Mouse (Mus musculus): ENCODE data around the gene Pla2g1b.
"Not testable (repeated sequence)": the region's sequence is repeated elsewhere in the genome, so short reads cannot be mapped to it uniquely, and the experiment has no call there.

Gene Pla2g1b

DNA sequence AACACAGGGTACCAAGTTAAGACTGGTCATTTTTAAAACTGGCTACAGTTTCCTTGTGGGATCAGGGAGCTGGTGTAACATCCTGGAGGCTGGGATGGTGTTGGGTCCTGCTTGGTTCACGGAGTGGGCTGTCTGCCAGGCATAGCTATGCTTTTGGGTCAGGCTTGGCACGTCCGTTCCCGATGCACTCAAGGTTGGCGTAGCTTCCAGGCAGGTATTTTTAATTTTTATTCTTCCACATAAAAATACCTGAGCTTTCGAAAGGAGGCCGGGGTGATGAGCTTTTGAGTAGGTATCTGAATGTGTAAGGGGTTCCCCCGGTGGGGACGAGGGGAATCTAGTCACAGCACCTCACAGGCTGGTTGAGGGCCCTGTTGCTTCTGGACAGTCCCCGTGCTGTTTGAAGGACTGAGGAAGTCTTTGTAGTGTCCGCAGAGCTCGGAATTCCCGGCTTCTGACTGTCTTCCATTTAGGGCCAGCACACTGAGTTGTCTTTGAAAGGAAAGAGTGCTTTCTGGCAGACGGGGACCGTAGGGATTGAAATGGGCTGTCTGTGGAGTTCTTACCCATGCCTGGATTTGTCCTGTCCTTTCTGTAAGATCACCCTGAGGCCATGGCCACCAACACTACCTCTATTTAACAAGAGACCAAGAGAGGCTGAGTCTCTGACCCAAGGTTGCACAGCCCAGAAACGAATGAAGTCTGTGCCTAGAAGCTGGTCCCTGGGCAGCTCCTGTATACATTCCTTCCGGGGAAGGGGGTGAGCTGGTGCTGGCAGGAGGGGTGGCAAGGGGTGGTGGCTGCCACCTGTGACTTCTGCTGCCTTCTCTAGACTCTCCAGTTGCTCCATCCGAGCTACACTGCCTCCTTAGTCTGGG is 42.2 kb downstream of the Pla2g1b start:
- no peak for DNase-seq

DNA sequence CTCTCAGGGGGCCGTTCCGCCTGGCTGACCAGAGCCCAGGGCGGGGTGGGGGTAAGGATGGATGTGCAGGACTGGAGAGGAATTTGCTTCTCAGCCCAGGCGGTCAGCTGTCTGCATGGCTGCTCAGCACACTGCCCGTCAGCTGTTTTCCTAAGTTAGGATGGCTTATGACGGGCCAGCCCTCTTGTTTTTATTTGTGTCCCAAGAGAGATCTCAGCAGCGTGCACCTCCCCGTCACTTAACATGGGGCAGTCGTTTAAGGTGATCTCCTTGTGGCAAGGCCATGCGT is 42.7 kb downstream of the Pla2g1b start:
- DNase-seq, result no peak

- no peak for DNase-seq
Measured at GRCm38 (mm10) chr5:115509321-115509761, 43.3 kb downstream of the Pla2g1b start.

- no peak for DNase-seq
Measured at GRCm38 (mm10) chr5:115509790-115510689, 44.0 kb downstream of the Pla2g1b start.

DNA sequence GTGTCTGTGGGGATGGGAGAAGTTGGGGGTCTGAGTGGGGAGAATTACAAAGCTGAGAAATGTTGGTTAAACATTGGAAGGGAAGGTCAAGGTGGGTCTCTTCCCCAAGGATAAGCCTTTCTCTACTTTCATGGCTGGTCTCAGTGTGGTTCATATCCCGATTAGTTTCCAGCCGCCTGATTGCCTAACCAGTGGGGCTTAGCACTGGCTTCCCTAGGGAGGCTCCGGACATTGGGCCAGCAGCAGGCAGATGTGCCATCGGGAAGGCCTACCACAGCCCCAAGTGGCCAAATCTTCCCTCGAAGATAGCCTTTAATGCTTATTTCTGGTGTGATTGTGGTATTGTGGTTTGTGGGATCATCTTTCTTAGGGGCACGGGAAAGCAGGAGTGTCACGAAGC is 46.3 kb downstream of the Pla2g1b start:
- no peak for DNase-seq

GRCm38 (mm10) chr5:115513246-115513645 is 47.2 kb downstream of the Pla2g1b start:
- DNase-seq, result no peak

GRCm38 (mm10) chr5:115513721-115514120 is 47.7 kb downstream of the Pla2g1b start:
- DNase-seq, result no peak

GRCm38 (mm10) chr5:115514346-115514745 is 48.3 kb downstream of the Pla2g1b start:
- DNase-seq, result no peak

DNA sequence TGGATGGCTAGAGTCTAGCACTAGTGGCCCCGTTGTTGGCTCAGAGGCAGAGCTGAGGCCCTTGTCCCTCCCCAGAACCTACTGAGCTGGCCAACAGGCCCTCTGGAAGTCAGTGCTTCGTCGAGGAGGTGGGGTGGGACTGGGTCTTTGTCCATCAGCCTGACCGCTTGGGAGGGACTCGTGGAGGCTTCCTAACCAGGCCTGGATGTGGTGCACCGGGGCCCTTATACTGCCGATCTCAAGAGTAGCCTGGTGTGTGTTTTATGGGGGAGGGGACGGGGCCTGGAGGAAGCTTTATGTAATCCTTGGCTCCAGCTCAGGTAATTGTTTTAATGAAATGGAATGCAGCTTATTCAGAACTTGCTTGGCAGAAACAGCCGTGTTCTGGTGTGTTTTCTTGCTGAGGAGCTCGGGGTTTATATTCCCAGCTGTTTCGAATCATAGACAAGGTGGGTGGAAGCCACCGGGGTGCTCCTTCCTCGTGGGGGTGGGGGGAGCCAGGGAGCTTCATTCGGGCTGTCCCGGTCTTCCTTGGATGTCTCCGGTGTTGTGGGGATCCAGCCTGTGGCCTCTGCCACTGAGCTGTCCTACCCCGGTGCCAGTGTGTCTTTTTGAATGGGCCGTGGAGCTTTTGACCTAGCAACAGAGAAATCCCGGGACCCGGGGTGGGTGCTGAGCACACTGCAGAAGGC is 49.0 kb downstream of the Pla2g1b start:
- DNase-seq, result no peak

DNA sequence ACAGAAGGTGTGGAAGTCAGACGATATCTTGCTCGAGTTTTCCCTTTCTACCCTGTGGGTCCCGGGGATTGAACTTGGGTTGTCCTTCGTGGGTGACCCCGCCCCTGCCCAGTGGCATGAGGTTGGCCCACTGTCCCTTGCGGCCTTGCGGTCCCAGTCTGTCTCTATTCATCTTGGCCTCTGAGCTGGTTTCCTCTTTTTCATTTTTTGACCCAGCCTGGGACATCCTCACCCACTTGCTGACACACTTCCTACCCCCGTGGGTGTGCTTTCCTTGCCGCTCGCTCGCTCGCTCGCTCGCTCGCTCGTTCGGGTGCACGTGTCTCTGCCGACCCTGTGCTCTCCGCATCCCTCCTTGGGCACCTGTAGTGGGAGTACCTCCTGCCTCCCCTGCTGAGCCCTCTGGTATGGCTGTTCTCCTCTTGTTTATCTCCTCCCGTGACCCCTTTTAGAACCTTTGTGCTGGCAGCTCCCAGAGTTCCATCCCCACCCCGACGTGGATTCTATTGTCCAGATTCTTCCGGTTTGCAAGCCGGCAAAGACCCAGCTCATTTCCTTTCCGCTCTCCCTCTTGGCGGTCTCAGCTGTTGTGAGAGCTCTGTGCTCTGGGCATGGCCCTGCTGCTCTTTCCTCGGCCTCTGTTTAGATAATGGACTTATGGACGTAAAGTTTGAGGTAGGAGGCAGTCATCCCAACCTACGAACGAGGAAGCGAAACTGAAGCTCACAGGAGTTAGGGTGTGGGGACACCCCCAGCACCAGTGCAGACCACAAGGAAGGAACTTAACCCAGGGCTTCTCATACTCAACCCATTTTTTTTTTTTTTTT is 50.2 kb downstream of the Pla2g1b start:
- no peak for DNase-seq

DNA sequence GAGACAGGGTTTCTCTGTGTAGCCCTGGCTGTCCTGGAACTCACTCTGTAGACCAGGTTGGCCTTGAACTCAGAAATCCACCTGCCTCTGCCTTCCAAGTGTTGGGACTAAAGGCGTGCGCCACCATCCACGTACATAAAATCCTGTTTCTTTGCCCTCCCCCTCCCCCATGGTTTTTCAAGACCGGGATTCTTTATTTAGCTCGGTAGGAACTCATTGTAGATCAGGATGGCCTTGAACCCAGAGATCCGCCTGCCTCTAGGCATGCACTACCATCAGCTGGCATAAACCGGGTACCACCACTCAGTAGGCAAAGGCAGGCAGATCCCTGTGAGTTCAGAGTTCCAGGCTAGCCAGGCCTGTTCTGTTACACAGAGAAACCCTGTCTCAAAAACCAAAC is 50.8 kb downstream of the Pla2g1b start:
- DNase-seq, result no peak

DNA sequence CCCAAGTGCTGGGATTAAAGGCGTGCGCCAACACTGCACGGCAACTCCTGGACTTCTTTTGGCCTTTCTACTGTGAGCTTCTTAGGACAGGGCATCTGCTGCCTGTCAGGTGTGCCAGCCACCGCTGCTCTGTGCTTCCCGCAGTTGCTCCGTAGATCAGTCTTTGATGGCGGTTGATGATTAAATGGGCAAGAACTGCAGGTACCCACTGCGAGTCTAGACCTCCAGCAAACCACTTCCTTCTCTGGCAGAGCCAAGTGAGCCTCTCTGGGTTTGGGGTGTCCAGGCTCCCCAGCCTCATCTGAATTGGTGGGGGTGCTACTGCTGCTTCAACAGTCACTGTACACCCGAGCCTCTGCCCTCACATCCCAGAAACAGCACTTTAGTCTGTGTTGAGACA is 51.4 kb downstream of the Pla2g1b start:
- DNase-seq, result no peak

DNA sequence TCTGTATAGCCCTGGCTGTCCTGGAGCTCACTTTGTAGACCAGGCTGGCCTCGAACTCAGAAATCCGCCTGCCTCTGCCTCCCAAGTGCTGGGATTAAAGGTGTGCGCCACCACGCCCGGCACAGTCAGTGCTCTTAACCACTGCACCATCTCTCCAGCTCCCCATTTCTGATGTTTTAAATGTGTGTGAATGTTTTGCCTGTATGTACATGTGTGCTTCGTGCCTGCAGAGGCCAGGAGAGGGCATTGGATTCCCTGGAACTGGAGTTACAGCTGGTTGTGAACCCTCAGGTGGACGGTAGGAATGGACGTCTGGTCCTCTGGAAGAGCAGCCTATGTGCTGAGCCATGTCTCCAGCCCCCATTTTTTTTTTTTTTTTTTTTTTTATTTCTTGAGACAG is 52.2 kb downstream of the Pla2g1b start:
- DNase-seq, result not testable (repeated sequence)

DNA sequence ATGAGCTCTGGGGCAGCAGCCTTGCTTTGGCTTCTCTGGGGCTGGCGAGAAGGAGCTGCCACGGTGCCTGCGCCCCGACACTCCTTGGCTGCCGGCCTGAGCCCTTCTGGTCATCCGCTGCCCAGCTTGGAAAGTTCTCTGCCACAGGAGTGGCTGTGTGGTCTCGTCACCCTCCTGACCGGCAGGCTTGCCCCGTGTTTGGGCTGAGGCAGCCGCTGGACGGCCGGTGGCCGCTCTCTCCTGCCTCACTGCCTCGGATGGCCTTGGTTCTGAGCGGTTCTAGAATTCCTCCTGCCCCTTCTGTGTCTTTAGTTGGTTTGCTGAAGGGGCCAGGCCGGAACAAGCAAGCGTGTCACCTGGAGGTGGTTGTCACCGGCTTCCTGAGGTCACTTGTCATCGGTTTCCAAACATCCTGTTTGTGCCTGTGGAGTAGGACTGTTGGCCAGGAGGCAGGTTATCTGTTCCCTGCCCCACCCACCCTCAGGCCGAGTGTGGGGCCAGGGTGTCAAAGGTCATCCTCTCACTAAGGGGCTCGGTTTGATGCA is 54.3 kb downstream of the Pla2g1b start:
- no peak for DNase-seq

DNA sequence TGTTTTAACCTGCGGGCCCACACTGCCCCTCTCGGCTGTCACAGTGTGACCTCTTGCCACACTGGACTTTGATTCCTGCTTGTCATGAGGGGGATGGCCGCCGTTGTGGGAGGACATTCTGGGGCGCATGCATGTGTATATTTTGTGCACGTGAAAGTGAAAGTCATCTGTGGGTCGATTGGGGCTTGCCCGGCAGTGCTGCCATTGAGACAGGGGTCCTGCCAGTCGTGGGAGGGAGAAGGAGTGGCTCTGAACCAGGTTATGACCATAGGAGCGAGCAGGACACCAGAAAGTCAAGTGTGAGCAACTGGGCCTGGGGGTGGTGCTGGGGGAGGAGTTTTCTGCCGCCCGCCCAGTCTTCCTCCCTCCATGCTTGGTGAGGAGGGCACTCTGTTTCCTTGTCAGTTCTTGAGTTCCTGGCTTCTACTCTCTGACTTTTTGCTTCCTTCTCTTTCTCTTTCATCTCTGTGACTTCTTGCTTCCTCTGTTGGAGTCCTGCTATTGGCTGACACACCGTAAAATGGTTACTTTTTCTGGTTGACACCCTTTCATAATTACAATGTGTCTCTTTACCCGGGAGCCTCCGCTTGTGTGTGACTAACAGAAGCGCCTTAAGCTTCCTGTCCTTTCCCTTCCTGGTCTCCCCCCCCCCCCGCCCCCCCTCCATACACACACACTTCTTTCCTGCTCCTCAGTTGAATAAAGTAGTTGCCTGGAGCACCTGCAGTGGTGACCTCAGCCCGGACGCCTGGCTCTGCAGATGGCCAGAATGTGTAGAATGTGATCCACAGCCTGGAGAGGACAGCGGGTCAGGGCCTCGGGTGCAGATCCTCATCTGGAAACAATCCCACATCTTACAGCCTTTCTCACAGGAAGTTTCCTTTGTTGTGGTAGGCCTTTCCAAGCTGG is 55.7 kb downstream of the Pla2g1b start:
- DNase-seq, result no peak

- no peak for DNase-seq
Measured at GRCm38 (mm10) chr5:115522531-115522930, 56.5 kb downstream of the Pla2g1b start.

DNA sequence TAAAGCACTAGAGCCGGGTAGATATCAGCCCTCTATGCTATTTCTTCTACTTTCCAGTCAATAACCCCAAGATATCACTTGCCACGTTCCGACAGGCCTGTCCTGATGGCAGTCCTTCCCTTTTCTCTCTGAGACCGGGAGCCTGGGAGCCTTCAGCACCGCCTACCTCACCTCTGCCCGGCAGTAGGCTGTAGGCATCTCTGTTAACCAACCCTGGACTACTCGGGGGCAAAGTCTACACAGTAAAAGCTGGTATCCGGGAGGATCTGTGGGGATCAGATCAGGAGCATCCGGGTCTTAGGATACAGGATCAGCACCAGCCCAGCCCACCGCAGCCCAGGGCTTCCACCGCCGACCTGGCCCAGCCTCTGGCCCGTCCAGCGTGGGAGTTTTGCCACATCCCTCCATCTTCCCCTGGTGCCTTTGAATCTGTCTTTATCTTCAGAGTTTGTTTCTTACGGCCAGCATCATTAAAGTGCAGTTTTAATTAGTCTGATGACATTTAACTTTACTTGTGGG is 57.0 kb downstream of the Pla2g1b start:
- DNase-seq, result no peak

DNA sequence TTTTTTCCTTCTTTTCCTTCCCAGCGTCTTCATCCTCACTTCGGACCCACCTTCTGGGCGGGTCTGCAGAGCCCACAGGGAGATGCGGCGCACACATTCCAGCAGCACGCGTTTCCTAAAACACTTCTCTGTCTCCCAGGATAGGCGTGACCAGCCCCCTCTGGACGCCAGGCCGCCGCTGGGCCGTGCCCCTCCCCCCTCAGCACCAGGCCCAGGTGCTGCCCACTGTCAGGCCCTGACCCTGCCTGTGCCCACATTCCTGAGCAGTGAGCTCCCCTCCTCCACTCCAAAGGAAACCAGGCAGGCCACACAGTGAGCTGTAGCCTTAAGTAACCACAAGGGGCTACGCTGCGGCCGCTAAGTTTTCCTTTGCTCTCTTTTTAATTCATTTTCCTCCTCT is 57.9 kb downstream of the Pla2g1b start:
- no peak for DNase-seq
